Mouse (Mus musculus): ENCODE results near the gene Gstm4.

Gstm4 gene

DNA sequence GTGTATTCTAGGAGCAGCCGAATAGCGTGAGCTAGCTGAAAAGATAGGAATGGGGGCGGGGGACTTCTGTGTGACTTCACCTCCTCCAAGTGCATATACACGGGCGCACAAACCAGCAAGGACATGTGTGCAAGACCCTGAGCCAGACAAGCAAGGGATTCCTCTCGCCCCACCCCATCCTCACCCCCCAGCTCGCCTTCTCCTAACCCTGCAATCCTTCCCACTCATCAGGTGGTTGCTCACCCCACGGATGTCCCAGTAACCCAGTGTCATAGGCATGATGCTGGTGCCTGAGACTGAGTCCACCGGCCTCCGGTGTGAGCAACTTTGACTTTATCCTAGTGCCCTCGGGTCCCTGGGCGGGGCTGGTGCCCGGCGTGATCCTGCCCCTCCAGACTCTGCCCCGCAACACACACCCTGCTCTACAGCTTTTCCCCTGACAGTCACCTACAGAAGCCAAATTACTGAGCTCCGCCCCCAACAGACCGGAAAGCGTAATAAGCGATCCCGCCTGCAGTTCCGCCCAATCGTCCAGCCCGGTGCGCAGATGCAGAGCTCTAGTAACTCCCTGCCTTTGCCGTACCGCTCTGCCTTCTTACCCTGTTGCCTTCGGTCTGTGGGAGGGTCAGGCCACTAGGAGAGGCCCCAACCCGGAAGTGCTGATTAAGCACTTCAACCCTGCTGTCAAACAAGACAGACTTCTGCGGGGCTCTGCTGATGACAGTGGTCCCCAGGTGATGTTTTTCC lies at the start of gene Gstm4:
Gene Gstm4, minus strand, starts transcription at position 501 of the 747 bp plus-strand sequence.
- DNase-seq, result peak; percentile 86

DNA sequence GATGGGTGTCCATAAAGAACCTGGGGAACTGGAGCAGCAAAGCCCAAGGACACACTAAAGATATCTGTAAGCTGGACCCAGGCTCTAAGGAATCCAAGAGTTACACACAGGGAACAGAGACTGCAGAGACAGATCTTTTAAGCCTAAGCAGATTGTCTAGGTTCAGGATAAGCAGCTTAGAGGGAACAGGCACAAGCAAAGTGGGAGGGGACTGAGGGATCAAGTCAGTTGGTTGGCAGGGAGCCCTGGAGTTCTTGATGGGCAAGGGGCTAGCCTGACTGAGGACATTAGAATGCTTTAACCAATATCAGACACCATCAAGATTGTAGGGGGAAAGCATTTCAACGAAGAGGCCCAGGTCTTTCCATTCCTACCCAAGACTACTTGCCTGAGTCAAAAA lies 49.5 kb upstream of the Gstm4 start:
- no peak for DNase-seq

DNA sequence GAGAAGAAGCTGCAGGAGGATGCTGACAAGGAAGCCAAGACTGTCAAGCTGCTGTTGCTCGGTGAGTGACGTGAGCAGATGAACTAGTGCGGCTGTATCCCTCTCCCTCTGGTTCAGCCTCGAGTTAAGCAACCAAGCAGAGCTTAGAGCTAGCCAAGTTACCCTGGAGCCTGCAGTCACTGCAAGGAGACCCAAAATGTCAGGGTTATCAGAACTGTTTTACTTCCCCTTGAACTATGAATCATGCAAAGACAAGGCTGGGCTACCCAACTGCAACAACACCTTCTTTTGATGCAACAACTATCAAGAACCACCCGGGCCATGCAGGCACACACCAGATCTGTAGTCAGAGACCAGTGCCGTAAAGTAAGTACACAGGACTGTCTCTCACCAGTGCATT lies 48.6 kb upstream of the Gstm4 start:
- DNase-seq, result no peak

GRCm38 (mm10) chr3:108092536-108093115 lies 47.9 kb upstream of the Gstm4 start, which contains the start of gene Gnat2:
Gene Gnat2 (plus strand): TSS chr3:108092789.
- DNase-seq, result no peak

DNA sequence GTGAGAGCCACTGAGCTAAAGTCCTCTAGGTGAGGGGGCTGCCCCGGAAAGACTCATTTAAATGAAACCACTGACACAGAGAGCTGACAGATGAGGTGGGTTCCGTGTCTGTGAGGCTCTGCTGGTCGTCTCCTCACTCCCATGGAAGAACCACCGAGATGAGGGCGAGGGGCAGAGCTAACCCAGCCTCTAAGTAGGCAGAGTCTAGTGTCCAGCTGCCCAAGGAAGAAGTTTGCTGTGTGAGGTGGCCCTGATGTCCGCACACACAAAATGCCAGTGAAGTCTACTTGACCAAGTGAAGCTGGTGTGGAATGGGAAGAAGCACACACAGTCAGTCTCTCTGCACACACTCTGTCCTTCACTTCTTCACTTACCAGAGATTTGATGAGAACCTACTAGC lies 47.3 kb upstream of the Gstm4 start:
- no peak for DNase-seq

DNA sequence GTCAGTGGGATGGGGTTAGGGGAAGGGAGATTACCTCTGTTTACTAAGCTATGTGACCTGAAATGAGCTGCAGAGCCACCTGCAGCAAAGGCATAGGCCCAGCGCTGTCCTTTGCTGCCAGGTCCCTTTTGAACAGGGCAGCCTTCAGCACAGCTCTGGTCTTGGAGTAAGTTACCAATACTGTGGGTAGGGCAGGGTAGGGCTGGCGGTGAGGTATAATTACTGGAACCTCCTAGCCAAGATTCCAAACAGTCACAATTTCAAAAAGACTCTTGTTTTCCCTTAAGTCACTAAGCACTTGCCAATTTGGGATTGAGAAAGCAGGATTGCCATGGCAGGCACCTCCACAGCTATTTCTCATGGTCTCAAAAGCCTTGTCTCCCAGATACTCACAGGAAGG lies 45.9 kb upstream of the Gstm4 start:
- DNase-seq, result no peak

GRCm38 (mm10) chr3:108089916-108090315 lies 45.2 kb upstream of the Gstm4 start:
- no peak for DNase-seq

DNA sequence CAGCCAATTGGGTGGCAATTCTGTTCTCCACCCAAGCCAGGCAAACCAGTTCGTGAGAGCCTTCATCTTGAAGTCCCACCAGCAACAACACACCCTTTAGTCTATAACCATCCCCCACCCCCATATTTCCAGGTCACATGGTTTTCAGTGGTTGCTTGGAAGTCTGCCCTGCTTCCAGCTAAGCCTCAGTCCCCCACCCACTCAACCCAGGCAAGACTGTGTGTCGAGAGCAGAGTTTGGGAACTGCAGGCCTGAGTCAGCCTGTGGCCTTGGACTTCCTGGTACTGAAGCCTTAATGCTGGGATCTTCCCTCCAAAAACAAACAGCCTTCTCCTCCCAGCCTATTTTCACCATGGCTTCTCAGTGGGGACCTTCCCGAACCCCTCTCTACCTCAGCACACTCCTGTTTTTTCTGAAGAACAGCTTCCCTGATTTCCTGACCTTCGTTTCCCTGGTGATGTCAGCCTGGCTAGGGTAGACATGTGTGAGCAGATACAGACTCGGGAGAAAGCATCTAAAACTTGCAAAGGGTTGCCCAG lies 44.2 kb upstream of the Gstm4 start:
- no peak for DNase-seq

GRCm38 (mm10) chr3:108087329-108087728 lies 42.6 kb upstream of the Gstm4 start:
- DNase-seq, result no peak

GRCm38 (mm10) chr3:108086470-108086979 lies 41.8 kb upstream of the Gstm4 start, which contains the start of gene Ampd2:
Gene Ampd2 (minus strand): TSS chr3:108086651.
- DNase-seq, result peak; percentile 71

- peak; percentile 87 for DNase-seq
Measured at GRCm38 (mm10) chr3:108085721-108086469, 41.2 kb upstream of the Gstm4 start.

GRCm38 (mm10) chr3:108085281-108085720 lies 40.6 kb upstream of the Gstm4 start:
- DNase-seq, result peak; percentile 95

GRCm38 (mm10) chr3:108084767-108085270 lies 40.1 kb upstream of the Gstm4 start:
- DNase-seq, result no peak

GRCm38 (mm10) chr3:108083904-108084407 lies 39.3 kb upstream of the Gstm4 start:
- peak; percentile 63 for DNase-seq

- DNase-seq, result no peak
Measured at GRCm38 (mm10) chr3:108083161-108083560, 38.5 kb upstream of the Gstm4 start.

- DNase-seq, result no peak
Measured at GRCm38 (mm10) chr3:108082251-108082875, 37.7 kb upstream of the Gstm4 start.

DNA sequence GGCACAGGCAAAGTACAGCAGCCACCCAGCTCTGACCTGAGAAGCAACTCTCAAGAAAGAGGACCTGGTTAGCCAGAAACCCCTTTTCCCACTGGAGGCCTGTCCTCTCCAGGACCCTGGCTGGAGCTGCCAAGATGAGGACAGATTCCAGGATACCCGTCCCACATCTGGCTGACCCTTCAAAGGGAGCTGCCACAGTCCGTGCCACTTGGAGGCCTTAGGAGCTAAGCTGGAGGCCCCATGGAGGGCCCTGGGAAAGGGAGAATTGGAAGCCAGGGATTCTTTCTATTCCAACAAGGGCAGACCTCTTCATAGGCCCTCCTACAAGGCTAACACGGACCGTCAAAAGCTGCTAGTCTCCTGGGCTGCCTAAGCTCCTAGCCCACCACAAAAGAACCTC lies 37.0 kb upstream of the Gstm4 start:
- no peak for DNase-seq

GRCm38 (mm10) chr3:108076836-108077235 lies 32.1 kb upstream of the Gstm4 start:
- no peak for DNase-seq

DNA sequence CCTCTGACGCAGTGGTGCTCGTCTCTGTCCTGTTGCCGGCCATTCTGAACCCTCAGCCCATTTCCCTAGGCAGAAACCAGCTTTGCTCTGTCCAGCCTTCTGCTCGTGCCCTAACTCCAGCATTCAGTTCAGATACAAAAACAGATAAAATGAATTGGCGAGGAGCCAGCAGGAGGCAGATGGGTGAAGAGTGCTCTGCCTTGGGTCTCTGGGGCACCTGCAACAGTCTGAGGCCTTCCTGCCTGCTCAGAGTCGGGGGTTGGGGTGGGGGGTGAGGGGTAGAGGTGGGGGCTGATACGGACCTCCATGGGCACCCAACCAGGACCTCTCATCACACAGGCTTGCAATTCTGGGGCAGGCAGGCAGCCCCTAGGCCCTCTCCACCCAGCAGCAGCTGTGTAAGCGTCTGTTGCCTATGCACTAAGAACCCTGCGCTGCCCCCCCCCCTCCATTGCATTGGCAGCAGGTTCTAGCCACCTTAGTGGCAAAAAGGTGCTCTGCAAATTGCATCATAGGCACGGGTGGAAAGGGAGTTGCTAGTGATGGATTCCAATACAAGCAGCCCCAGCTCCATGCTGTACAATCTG lies 28.4 kb upstream of the Gstm4 start:
- DNase-seq, result no peak

DNA sequence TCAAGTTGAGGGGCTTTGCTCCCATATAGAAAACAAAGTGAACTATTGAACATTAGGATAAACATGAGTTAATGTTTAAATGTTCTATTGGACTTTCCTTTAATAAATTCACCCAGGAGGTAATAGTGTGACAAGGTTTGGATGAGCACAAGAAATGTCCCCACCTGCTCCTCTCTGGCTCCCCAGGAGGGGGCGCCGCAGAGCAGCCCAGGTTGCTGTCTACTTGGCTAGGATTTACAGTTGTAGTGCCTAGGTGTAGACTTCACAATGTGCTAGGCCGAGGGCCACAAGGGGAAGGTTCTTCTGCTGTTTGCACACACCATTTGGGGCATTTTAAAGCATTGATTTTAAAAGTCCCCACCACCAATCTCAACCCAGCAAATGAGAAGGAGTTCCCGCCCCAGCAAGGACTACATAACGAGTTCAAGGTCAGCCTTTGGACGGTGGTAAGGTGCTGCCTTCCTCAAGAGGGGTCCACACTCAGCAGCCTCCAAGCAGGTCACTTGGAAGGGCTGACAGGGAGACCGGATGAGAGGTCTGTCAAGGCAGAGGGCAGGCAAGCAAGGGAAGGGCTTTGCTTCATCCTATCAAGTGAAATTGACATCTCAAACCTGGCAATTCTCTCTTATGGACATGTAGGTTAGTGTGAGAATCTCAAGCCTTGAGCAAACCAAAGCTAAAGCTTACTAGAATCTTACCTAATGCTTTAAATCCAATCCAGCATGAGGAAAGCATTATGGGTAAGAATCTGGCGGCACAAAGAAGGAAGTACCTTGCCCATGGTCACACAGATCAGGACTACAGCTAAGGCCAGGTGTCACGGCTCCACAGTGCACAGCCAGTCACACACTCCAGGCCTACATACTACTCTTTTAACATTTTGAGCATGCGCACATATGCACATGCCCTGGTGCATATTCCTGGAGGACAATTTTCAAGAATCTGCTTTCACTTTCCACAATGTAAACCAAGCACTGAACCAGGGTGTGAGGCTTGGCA lies 25.9 kb upstream of the Gstm4 start:
- DNase-seq, result peak; percentile 77

Measured in cerebellum, adult 9-10 months (tissue).